Mouse (Mus musculus) A20 (cell line): ENCODE data around the gene Slc39a11.

Experiments used
- DNase-seq: peaks from one replicate; pipeline ENCODE4 v3.0.0-alpha.2; 2011; ENCODE audit warnings: low read depth, low spot score

Gene Slc39a11

GRCm38 (mm10) chr11:113197624-113198023, 452.3 kb downstream of the Slc39a11 start:
- no peak for DNase-seq

GRCm38 (mm10) chr11:113196234-113197007, 453.5 kb downstream of the Slc39a11 start:
- no peak for DNase-seq
